Mouse (Mus musculus): ENCODE results near the gene Gm10228.
"Not testable (repeated sequence)": the region's sequence is repeated elsewhere in the genome, so short reads cannot be mapped to it uniquely, and the experiment has no call there.

DNA sequence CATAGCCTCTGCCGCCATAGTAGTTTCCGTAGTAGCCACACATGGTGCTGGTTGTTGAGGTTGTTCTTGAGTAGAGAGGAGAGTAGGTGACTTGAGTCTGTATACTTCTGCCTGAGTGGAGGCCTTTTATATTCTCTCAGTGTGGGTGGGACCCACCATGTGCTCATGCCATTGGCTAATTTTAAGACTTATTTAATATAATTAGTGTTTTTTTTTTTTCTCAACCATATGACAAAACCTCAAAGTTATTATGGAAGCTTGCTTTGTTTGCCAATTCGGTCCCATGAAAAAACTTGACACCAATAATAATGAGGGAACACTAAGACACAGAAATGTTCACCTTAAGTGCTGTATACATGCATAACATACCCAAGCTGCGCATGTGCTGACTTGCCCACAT lies at the start of gene Gm10228:
- not testable (repeated sequence) for TF ChIP-seq TAL1, GATA1 (IDR thresholded peaks at IDR 0.05; ENCODE audit: low read length)
